Mouse (Mus musculus) cerebellum, adult 2 months (tissue): ENCODE data around the gene Gcdh.

Experiments used
- CTCF ChIP-seq: fragments of 200-500 bp; IDR thresholded peaks from 2 replicates; pipeline ENCODE4 v1.5.1; 2011; ENCODE audit warnings: low read depth, mild to moderate bottlenecking, control low read depth, low read length, moderate library complexity, borderline replicate concordance; ENCODE audit not compliant: insufficient read depth
- POLR2A ChIP-seq: fragments of 200-500 bp; IDR thresholded peaks from 2 replicates; pipeline ENCODE4 v1.6.1; 2011; ENCODE audit warnings: low read length, control low read depth, borderline replicate concordance; ENCODE audit not compliant: insufficient read depth

DNA sequence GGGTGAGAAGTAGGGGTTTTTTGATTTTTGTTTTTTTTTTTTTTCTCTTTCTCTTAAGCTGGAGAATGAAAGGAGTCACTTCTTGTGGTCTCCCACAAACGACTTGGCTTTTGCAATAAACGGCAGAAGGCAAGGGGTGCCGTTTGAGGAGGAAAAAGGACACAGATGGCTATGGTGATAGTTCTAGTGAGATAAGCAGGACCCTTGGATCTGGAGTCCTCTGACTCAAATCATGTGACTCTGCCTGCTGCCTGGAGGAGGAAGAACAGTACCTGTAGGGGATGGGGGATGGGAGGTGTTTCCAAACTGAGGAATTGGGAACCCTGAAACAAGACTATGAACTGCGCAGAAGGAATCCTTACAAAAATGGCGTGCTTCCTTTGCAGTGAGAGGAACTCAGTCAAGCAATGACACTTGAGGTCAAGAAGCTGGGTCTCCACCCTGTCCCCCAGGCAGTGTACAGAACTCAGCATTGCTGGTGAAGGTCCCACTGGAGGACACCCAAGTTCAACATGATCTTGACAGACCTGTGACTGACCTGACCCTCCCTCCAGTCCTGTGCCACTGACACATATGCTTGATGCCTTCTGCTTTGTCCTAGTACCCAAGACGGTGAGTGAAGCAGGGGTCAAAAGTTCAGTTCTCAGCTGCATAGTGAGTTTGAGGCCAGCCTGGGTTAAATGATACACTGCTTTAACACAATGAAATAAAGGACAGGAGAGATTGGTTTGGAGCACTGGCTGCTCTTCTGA, 45.9 kb downstream of the Gcdh start:
- TF ChIP-seq POLR2A (no peak), CTCF (no peak)
